Mouse (Mus musculus): ENCODE data around the gene Ccdc51. TPM values are rescaled to one million over a fixed set of nuclear protein-coding genes. Genes with fewer than 3 reads are reported as not detected.

Ccdc51 gene
- polyA plus RNA-seq, 1 experiment from 2014 or later = 13.5 TPM

DNA sequence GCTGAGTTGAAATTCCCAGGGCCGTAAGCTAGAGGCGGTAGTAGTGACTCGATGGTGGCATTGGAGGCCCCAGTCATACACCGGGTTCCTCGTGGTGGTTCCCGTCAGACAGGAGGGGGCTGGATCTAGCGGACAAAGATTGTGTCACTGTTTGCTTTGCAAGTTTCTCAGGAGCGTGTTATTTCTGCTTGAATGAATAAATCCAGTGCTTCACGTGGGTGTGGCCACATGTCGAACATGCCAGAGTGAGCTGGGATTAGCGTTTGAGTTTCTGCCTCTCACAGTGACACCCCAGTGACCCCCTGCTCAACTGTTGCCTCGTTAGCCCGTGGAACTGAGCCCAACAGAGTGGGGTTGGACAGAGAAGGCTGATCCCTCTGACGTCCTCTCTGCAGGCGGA lies 8.2 kb downstream of the Ccdc51 start:
- Histone ChIP-seq H3K4me1 (ENCODE audit: control insufficient read depth, insufficient read depth, low read length) (peaks cover 26% of the 10 kb centered on the region), H3K9ac (ENCODE audit: low read depth, low read length) (no peak overlapping the region), H3K36me3 (ENCODE audit: control insufficient read depth, insufficient read depth, low read length) (peaks cover 11% of the 10 kb centered on the region), H3K27me3 (ENCODE audit: control insufficient read depth, insufficient read depth, low read length) (no peaks in the 10 kb centered on the region), H3K9me3 (ENCODE audit: control insufficient read depth, low read length) (no peaks in the 10 kb centered on the region), H3K4me3 (ENCODE audit: low read length) (no peak overlapping the region), H3K4me2 (replicated peaks; ENCODE audit: low read depth, low read length) (no peak overlapping the region), H3K27ac (ENCODE audit: low read depth, low read length) (no peak overlapping the region)
- 56% methylated on average over 15 of the region's 15 CpGs for WGBS
- no peak for ATAC-seq (ENCODE audit: low FRiP score, low TSS enrichment)

DNA sequence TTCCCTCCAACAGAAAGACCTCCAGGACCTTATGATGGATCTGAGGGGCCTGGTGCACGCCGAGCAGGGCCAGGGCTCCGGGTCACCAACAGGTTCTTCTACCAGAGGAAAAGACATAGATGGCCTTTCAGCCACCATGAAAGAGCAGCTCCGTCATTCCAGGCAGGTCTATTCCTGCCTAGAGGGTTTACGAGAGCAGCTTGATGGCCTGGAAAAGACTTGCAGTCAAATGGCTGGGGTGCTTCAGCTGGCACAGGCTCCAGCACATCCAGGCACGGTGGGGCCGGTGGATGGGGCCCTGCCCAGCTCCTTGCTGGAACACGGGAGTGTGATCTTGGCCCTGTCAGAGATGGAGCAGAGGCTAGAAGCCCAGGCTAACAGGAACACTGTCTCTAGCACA lies 9.5 kb downstream of the Ccdc51 start:
- Histone ChIP-seq H3K9ac (ENCODE audit: low read depth, low read length) (no peak overlapping the region), H3K4me1 (ENCODE audit: control insufficient read depth, insufficient read depth, low read length) (peaks cover 31% of the 10 kb centered on the region)
- 84% methylated on average over 8 of the region's 8 CpGs for WGBS

GRCm38 (mm10) chr9:109092799-109093198 lies 10.5 kb downstream of the Ccdc51 start:
- Histone ChIP-seq H3K27me3 (ENCODE audit: control insufficient read depth, insufficient read depth, low read length) (no peaks in the 10 kb centered on the region), H3K4me1 (ENCODE audit: control insufficient read depth, insufficient read depth, low read length) (peaks cover 37% of the 10 kb centered on the region), H3K9ac (ENCODE audit: low read depth, low read length) (no peak overlapping the region), H3K9me3 (ENCODE audit: control insufficient read depth, low read length) (no peaks in the 10 kb centered on the region), H3K27ac (ENCODE audit: low read depth, low read length) (0 out of 2 replicates have a peak overlapping the region, but pooled peaks have one; percentile 32), H3K4me3 (ENCODE audit: low read length) (no peak overlapping the region), H3K4me2 (replicated peaks; ENCODE audit: low read depth, low read length) (no peak overlapping the region), H3K36me3 (ENCODE audit: control insufficient read depth, insufficient read depth, low read length) (peaks cover 11% of the 10 kb centered on the region)
- WGBS = 44% methylated on average over 6 of the region's 6 CpGs
- no peak for ATAC-seq (ENCODE audit: low FRiP score, low TSS enrichment)

More for the DNA sequence above, 9.5 kb downstream of the Ccdc51 start:
- Histone ChIP-seq H3K27me3 (ENCODE audit: control insufficient read depth, insufficient read depth, low read length) (no peaks in the 10 kb centered on the region), H3K36me3 (ENCODE audit: control insufficient read depth, insufficient read depth, low read length) (peaks cover 11% of the 10 kb centered on the region), H3K4me3 (ENCODE audit: low read length) (no peak overlapping the region), H3K27ac (ENCODE audit: low read depth, low read length) (no peak overlapping the region), H3K4me2 (replicated peaks; ENCODE audit: low read depth, low read length) (no peak overlapping the region), H3K9me3 (ENCODE audit: control insufficient read depth, low read length) (no peaks in the 10 kb centered on the region)
- ATAC-seq (ENCODE audit: low FRiP score, low TSS enrichment) = no peak

DNA sequence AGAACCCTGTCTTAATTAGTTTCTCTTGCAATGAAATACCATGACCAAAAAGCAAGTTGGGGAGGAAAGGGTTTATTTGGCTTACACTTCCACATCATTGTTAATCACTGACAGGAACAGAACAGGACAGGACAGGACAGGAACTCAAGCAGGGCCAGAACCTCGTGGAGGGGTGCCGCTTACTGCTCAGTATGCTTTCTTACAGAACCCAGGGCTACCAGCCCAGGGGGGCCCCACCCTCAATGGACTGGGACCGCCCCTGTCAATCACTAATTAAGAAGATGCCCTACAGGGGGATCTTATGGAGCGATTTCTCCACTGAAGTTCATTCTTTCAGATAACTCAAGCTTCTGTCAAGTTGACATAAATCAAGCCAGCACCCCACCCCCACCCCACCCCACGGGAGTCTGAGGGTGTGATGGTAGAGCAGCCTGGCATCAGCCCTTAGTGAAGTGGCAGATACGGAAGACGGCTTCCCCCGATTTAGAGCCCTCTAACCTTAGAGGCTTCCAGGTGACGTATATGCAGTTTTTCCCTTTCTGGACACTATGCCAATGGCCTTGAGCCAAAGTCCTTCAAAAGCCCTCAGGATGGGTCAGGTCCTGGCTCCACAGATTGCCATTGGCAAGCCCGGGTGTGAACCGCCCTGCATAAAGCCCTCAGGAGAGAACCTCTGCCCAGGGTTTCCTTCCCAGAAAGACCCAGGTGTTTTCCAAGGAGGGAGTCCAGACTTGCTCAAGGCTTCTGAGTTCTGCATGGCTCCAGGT lies 11.7 kb downstream of the Ccdc51 start:
- Histone ChIP-seq H3K27ac (ENCODE audit: low read depth, low read length) (peak overlapping the region; percentile 99), H3K4me2 (replicated peaks; ENCODE audit: low read depth, low read length) (peak overlapping the region; percentile 54), H3K27me3 (ENCODE audit: control insufficient read depth, insufficient read depth, low read length) (no peaks in the 10 kb centered on the region), H3K4me1 (ENCODE audit: control insufficient read depth, insufficient read depth, low read length) (peaks cover 49% of the 10 kb centered on the region), H3K4me3 (ENCODE audit: low read length) (peak overlapping the region; percentile 78), H3K9ac (ENCODE audit: low read depth, low read length) (peak overlapping the region; percentile 91; the same call in 1 of the 2 replicates), H3K36me3 (ENCODE audit: control insufficient read depth, insufficient read depth, low read length) (peaks cover 11% of the 10 kb centered on the region), H3K9me3 (ENCODE audit: control insufficient read depth, low read length) (no peaks in the 10 kb centered on the region)
- WGBS = 12% methylated on average over 11 of the region's 11 CpGs
- ATAC-seq (ENCODE audit: low FRiP score, low TSS enrichment) = no peak; the same call in 1 of the 2 replicates

- H3K4me3 ChIP-seq (ENCODE audit: low read length) = peak overlapping the region; percentile 78
- peaks cover 55% of the 10 kb centered on the region for H3K4me1 ChIP-seq (ENCODE audit: control insufficient read depth, insufficient read depth, low read length)
- peak overlapping the region; percentile 91 for H3K9ac ChIP-seq (ENCODE audit: low read depth, low read length)
- no peaks in the 10 kb centered on the region for H3K27me3 ChIP-seq (ENCODE audit: control insufficient read depth, insufficient read depth, low read length)
- peaks cover 12% of the 10 kb centered on the region for H3K36me3 ChIP-seq (ENCODE audit: control insufficient read depth, insufficient read depth, low read length)
- WGBS = 0% methylated on average over 17 of the region's 21 CpGs
- no peaks in the 10 kb centered on the region for H3K9me3 ChIP-seq (ENCODE audit: control insufficient read depth, low read length)
- peak overlapping the region; percentile 99 for H3K27ac ChIP-seq (ENCODE audit: low read depth, low read length)
- peak overlapping the region; percentile 54 for H3K4me2 ChIP-seq (replicated peaks; ENCODE audit: low read depth, low read length)
- peak; percentile 26 for ATAC-seq (ENCODE audit: low FRiP score, low TSS enrichment)
These were observed 12.4 kb downstream of the Ccdc51 start for GRCm38 (mm10) chr9:109094553-109095136.

DNA sequence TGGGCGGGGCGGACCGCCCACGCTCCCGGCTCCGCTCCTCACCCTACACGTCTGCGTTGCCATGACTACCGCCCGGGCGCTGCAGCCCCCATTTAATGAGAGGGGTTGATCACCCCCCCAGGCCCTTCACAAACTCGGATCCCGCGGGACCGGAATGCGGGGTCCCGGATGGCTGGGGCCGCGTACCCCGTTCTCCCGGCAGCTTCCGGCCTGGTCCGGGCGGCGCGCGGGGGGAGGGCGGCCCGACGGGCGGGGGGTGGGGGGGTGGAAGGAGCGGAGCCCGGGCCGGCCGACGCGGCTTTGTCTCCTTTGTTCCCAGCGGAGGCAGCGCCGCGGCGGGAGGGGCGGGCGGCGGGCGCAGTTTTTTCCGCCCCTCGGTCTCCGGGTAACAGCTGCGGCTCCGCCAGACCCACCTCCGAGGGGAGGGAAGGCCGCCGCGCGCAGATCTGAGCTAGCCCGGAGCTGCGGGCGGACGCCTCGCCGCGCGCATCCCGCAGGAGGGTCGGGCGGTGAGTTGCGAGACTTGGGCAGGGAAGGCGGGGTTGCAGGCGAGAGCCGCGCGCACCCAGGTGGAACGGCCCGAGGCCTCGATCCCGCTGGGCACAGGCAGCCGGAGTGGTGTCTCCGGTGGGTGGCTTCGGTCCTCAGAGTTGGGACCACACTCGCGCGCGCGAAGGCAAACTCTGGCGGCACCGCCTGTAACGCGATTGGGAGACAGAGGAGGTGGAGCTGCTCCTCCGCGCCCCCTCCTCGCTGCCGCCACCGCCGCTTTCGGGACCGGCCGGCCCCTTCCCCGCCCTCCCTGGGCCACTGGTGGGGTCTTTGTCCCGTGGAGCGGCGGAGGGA lies 13.1 kb downstream of the Ccdc51 start, which contains the start of gene Plxnb1:
Plxnb1 (plus strand) TSS at position 253 of the 846 bp plus-strand sequence.
- under 1% methylated on average over 84 of the region's 102 CpGs for WGBS
- Histone ChIP-seq H3K4me1 (ENCODE audit: control insufficient read depth, insufficient read depth, low read length) (peaks cover 59% of the 10 kb centered on the region), H3K27me3 (ENCODE audit: control insufficient read depth, insufficient read depth, low read length) (no peaks in the 10 kb centered on the region), H3K4me3 (ENCODE audit: low read length) (peak within 1 kb of the TSS; percentile 78), H3K9ac (ENCODE audit: low read depth, low read length) (peak within 1 kb of the TSS; percentile 91), H3K27ac (ENCODE audit: low read depth, low read length) (peak within 1 kb of the TSS; percentile 99), H3K9me3 (ENCODE audit: control insufficient read depth, low read length) (no peaks in the 10 kb centered on the region), H3K4me2 (replicated peaks; ENCODE audit: low read depth, low read length) (peak within 1 kb of the TSS; percentile 54), H3K36me3 (ENCODE audit: control insufficient read depth, insufficient read depth, low read length) (peaks cover 19% of the 10 kb centered on the region)
- peak; percentile 48 for ATAC-seq (ENCODE audit: low FRiP score, low TSS enrichment)

DNA sequence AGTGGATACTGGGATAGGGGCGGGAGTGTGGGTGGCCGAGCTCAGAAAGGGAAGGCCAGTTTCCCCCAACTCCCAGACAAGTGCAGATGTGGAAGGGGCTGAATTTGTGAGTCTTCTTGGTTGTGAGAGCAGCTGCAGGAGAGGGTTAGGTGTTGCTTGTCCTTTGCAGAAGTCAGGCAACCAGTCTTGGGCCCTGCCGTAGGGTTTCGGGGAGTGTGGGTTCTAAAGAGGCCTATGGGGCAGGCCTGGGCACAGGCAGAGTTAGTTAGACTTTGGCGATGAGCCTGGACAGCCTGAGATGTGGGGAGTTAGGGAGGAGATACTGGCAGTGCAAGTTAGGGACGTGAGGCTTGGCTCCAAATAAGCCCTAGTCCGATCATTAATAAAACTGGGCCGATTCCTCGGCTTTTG lies 14.0 kb downstream of the Ccdc51 start:
- ATAC-seq (ENCODE audit: low FRiP score, low TSS enrichment) = no peak
- H3K27me3 ChIP-seq (ENCODE audit: control insufficient read depth, insufficient read depth, low read length) = no peaks in the 10 kb centered on the region
- H3K4me3 ChIP-seq (ENCODE audit: low read length) = peak overlapping the region; percentile 78
- WGBS = 15% methylated on average over 9 of the region's 9 CpGs
- peak overlapping the region; percentile 54 for H3K4me2 ChIP-seq (replicated peaks; ENCODE audit: low read depth, low read length)
- peaks cover 64% of the 10 kb centered on the region for H3K4me1 ChIP-seq (ENCODE audit: control insufficient read depth, insufficient read depth, low read length)
- peak overlapping the region; percentile 91 for H3K9ac ChIP-seq (ENCODE audit: low read depth, low read length)
- H3K27ac ChIP-seq (ENCODE audit: low read depth, low read length) = peak overlapping the region; percentile 99
- H3K9me3 ChIP-seq (ENCODE audit: control insufficient read depth, low read length) = no peaks in the 10 kb centered on the region
- H3K36me3 ChIP-seq (ENCODE audit: control insufficient read depth, insufficient read depth, low read length) = peaks cover 24% of the 10 kb centered on the region

GRCm38 (mm10) chr9:109096856-109097255 lies 14.6 kb downstream of the Ccdc51 start:
- Histone ChIP-seq H3K4me3 (ENCODE audit: low read length) (peak overlapping the region; percentile 78), H3K27me3 (ENCODE audit: control insufficient read depth, insufficient read depth, low read length) (no peaks in the 10 kb centered on the region), H3K9ac (ENCODE audit: low read depth, low read length) (peak overlapping the region; percentile 91), H3K36me3 (ENCODE audit: control insufficient read depth, insufficient read depth, low read length) (peaks cover 22% of the 10 kb centered on the region), H3K27ac (ENCODE audit: low read depth, low read length) (peak overlapping the region; percentile 99), H3K4me1 (ENCODE audit: control insufficient read depth, insufficient read depth, low read length) (peaks cover 64% of the 10 kb centered on the region), H3K4me2 (replicated peaks; ENCODE audit: low read depth, low read length) (peak overlapping the region; percentile 54), H3K9me3 (ENCODE audit: control insufficient read depth, low read length) (no peaks in the 10 kb centered on the region)
- ATAC-seq (ENCODE audit: low FRiP score, low TSS enrichment) = peak; percentile 17; the same call in 1 of the 2 replicates
- 16% methylated on average over 6 of the region's 6 CpGs for WGBS
